Mouse (Mus musculus) midbrain, embryonic 15.5 days (tissue): Measurements from ENCODE around the gene Serpina1c. TPM values are rescaled to one million over a fixed set of nuclear protein-coding genes. Genes with fewer than 3 reads are reported as not detected.

Experiments
- polyA plus RNA-seq: library from polyadenylated mRNA; unstranded; fragments of >200 nt; fragmentation: Nextera tagmentation; extraction: Ambion mirVana; gene quantifications from 2 replicates; pipeline ENCODE4 v1.2.1, GENCODE M21; 2015

Serpina1c gene
- polyA plus RNA-seq, 1 experiment from 2014 or later: not detected

Other genes with a start within 250 kb of the Serpina1c start
- 1.2 TPM in 1 of 2 replicates, not detected in the other for gene Serpina6, start 247.7 kb downstream of the Serpina1c start, polyA plus RNA-seq
- gene Serpina16, start 228.7 kb downstream of the Serpina1c start, polyA plus RNA-seq: not detected in 2 replicates
- not detected in 2 replicates for gene Serpina1f, start 209.4 kb downstream of the Serpina1c start, polyA plus RNA-seq
- gene Serpina1d, start 131.3 kb downstream of the Serpina1c start, polyA plus RNA-seq: 0.22 TPM in 1 of 2 replicates, not detected in the other
- 4.0 TPM in 1 of 2 replicates, not detected in the other for gene Serpina1b, start 74.5 kb downstream of the Serpina1c start, polyA plus RNA-seq
- gene Serpina1a, start 41.3 kb downstream of the Serpina1c start, polyA plus RNA-seq: 2.2 TPM in 1 of 2 replicates, not detected in the other
- gene Serpina1e, start 54.1 kb upstream of the Serpina1c start, polyA plus RNA-seq: 0.97 TPM in 1 of 2 replicates, not detected in the other
- gene Serpina11, start 85.1 kb upstream of the Serpina1c start, polyA plus RNA-seq: not detected in 2 replicates
- 0.05 TPM in 1 of 2 replicates, not detected in the other for gene Serpina9, start 108.9 kb upstream of the Serpina1c start, polyA plus RNA-seq
- gene Serpina12, start 139.6 kb upstream of the Serpina1c start, polyA plus RNA-seq: not detected in 2 replicates
- not detected in 2 replicates for gene Serpina5, start 196.2 kb upstream of the Serpina1c start, polyA plus RNA-seq
- not detected in 2 replicates for gene Serpina3a, start 207.8 kb upstream of the Serpina1c start, polyA plus RNA-seq
- gene Serpina3b, start 223.1 kb upstream of the Serpina1c start, polyA plus RNA-seq: not detected in 2 replicates
- gene Serpina3c, start 249.0 kb upstream of the Serpina1c start, polyA plus RNA-seq: not detected in 2 replicates